10 mouse cellular contexts compared by ENCODE assay signal in genomic region chr15:7998843-7999546, GRCm38 (mm10).
DNase-seq lines count a peak whose midpoint lies in the region; ATAC-seq and TF ChIP-seq lines count a peak whose summit lies in the region.
"Had no signal": no experiment of that assay in that cellular context is flagged by ENCODE, and none has a peak within 500 bp of the region (broad histone marks: within the 10 kb centered on the region; RNA-seq: fewer than 3 reads in every experiment).

No protein-coding gene starts in this region.

- H3K9me3 ChIP-seq in midbrain, postnatal 0 days (ENCODE audit: low read length): no peaks in the 10 kb centered on the region
- H3K9me3 ChIP-seq: embryonic facial prominence, embryonic 15.5 days; heart, embryonic 15.5 days had no signal

- no peak for TF ChIP-seq CTCF in midbrain, postnatal 0 days (IDR thresholded peaks at IDR 0.05)

- no peak for ATAC-seq in midbrain, postnatal 0 days (ENCODE audit: low FRiP score)

- no peak overlapping the region for H3K4me3 ChIP-seq in midbrain, postnatal 0 days (ENCODE audit: low read depth, low read length)
- H3K4me3 ChIP-seq: embryonic facial prominence, embryonic 15.5 days; heart, embryonic 15.5 days had no signal

- DNase-seq in kidney, postnatal 25 days: peak; percentile 9 to 44
- DNase-seq in kidney, adult 9 months: no peak
- peak; percentile 28 for DNase-seq in c-Kit-negative CD71-positive TER-119-positive erythroid progenitor cells, embryonic 14.5 days (ENCODE audit: low read depth, low spot score)
- DNase-seq in heart, postnatal 4 days: peak; percentile 40
- peak; percentile 8 to 63 for DNase-seq in spleen, postnatal 10 days (ENCODE audit: low spot score in 2 of 2)
- DNase-seq in midbrain, postnatal 0 days (ENCODE audit: low spot score): no peak
- no peak for DNase-seq in lung, adult 18-20 months
- DNase-seq in lung, postnatal 14 days: no peak

- no peaks in the 10 kb centered on the region for H3K4me1 ChIP-seq in midbrain, postnatal 0 days (ENCODE audit: insufficient read depth, low read length)
- H3K4me1 ChIP-seq: embryonic facial prominence, embryonic 15.5 days; heart, embryonic 15.5 days had no signal

- no peak overlapping the region for H3K27ac ChIP-seq in midbrain, postnatal 0 days (ENCODE audit: low read depth, low read length)
- H3K27ac ChIP-seq: embryonic facial prominence, embryonic 15.5 days; heart, embryonic 15.5 days had no signal

- no peak overlapping the region for H3K9ac ChIP-seq in midbrain, postnatal 0 days (replicated peaks; ENCODE audit: low read length, poor library complexity, severe bottlenecking)
- H3K9ac ChIP-seq: embryonic facial prominence, embryonic 15.5 days; heart, embryonic 15.5 days had no signal

- H3K36me3 ChIP-seq in midbrain, postnatal 0 days (ENCODE audit: insufficient read depth, low read length): no peaks in the 10 kb centered on the region
- H3K36me3 ChIP-seq: embryonic facial prominence, embryonic 15.5 days; heart, embryonic 15.5 days had no signal

- 64% methylated on average over 14 of the region's 14 CpGs for WGBS in midbrain, postnatal 0 days

- H3K27me3 ChIP-seq in midbrain, postnatal 0 days (ENCODE audit: insufficient read depth, low read length): no peaks in the 10 kb centered on the region
- H3K27me3 ChIP-seq: embryonic facial prominence, embryonic 15.5 days; heart, embryonic 15.5 days had no signal

- no peak overlapping the region for H3K4me2 ChIP-seq in midbrain, postnatal 0 days (ENCODE audit: low read depth, low read length, poor library complexity, severe bottlenecking)
- H3K4me2 ChIP-seq: embryonic facial prominence, embryonic 15.5 days; heart, embryonic 15.5 days had no signal

Comparison
In these comparisons a context has a peak if more than half of its experiments do, and no peak if none do; other contexts are left out.
1. DNase-seq: peak in kidney, postnatal 25 days (2 of 2), c-Kit-negative CD71-positive TER-119-positive erythroid progenitor cells, embryonic 14.5 days (single experiment), heart, postnatal 4 days (single experiment) and spleen, postnatal 10 days (2 of 2); none in kidney, adult 9 months (single experiment), midbrain, postnatal 0 days (single experiment), lung, adult 18-20 months (0 of 2) and lung, postnatal 14 days (single experiment).